Mouse (Mus musculus) thymus, adult 2 months (tissue): ENCODE measurements around the gene Man1a.

Experiments
- CTCF ChIP-seq: fragments of 200-500 bp; IDR thresholded peaks from 2 replicates; pipeline ENCODE4 v1.5.1; 2012; ENCODE audit warnings: mild to moderate bottlenecking, control low read depth, low read length, moderate library complexity, borderline replicate concordance; ENCODE audit not compliant: control insufficient read depth, poor library complexity, insufficient read depth; ENCODE audit errors: extremely low read depth
- POLR2A ChIP-seq: fragments of 200-500 bp; IDR thresholded peaks from 2 replicates; pipeline ENCODE4 v1.6.1; 2012; ENCODE audit warnings: mild to moderate bottlenecking, low read length, control low read depth, moderate library complexity; ENCODE audit not compliant: control insufficient read depth, poor library complexity, insufficient read depth; ENCODE audit errors: extremely low read depth

DNA sequence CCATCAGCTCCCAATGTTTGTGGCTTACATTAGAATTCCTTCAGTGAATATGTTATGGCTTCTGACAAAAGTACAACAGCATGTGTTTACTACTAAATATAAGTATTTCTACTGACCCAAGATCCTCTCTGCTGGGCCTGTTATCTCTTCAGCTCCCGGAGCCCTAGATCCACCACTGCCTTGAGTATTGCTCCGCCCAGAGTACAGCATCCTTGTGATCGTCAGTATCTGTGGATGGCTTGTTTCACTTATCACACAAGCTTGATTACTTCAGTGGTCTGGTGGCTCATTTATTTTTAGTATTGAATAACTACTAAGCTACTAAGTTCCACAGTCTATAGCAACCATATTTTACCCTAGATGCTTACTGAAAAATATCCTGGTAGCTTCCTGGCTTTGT, 33.1 kb downstream of the Man1a start:
- TF ChIP-seq CTCF (no peak), POLR2A (no peak)
